Mouse (Mus musculus) hindlimb bud, embryonic 11.5 days (tissue): Measurements from ENCODE around the gene Gm10153.
"Not testable (repeated sequence)": the region's sequence is repeated elsewhere in the genome, so short reads cannot be mapped to it uniquely, and the experiment has no call there.

Experiments used
- DNase-seq: peaks from one replicate; pipeline ENCODE4 v3.0.0-alpha.2; 2012; ENCODE audit warnings: low read depth, low spot score; ENCODE audit errors: extremely low spot score

Gm10153 gene

GRCm38 (mm10) chr7:142144507-142144906 lies 45.7 kb downstream of the Gm10153 start, which contains the start of gene Gm45337:
Gene Gm45337, minus strand, starts transcription at chr7:142144607.
- DNase-seq: no peak

DNA sequence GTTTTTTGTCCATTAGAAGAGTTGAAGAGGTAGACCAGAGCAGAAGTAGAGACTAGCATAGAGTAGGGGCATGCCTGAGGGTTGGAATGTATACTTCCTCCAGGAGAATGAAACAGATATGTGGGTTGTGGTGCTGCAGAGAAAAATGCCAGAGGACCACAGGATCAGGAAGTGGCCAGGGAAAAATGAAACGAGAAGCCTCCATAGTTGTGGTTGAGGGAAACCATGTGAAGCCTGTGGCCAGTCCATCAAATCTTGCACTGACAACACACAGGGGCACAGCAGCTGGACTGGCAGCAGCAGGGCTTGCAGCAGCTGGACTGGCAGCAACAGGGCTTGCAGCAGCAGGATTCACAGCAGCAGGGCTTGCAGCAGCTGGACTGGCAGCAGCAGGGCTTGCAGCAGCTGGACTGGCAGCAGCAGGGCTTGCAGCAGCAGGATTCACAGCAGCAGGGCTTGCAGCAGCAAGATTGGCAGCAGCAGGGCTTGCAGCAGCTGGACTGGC lies 46.6 kb downstream of the Gm10153 start:
- DNase-seq: not testable (repeated sequence)

DNA sequence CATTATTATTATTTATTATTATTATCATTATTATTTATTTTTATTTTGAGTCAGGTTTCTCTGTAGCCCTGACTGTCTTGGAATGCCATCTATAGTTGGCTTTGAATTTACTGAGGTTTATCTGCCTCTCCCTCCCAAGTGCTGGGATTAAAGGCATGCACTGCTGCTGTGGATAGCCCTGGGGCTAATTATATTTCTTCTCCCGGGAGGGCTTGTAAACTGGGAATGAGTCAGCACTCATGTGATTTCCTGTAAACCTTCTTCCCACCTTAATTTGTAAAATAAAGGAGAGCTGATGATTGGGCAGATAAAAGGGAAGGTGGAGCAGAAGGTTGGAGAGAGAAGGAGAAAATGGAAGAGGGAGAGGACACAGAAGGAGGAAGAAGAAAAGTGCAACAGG lies 49.5 kb downstream of the Gm10153 start:
- no peak for DNase-seq
